Mouse (Mus musculus): ENCODE results near the gene Il2rb. TPM values are rescaled to one million over a fixed set of nuclear protein-coding genes. Genes with fewer than 3 reads are reported as not detected.

Gene Il2rb
- not detected for total RNA-seq (2021)
- long read RNA-seq, experiment 1 = 0 reads
- long read RNA-seq, experiment 2 = 0 reads

- intact Hi-C loops (cut with DNase I; ENCODE audit: low total_unique reads) = no loop called here
- no peak for DNase-seq
Measured at GRCm38 (mm10) chr15:78494968-78495406, at the start of gene Il2rb. TSS of gene Il2rb (minus strand) at chr15:78495271.

GRCm38 (mm10) chr15:78544561-78545001, 49.5 kb upstream of the Il2rb start, which contains the start of gene Sstr3:
TSS of gene Sstr3 (minus strand) at chr15:78544685.
- no peak for DNase-seq
- intact Hi-C loops (cut with DNase I; ENCODE audit: low total_unique reads) = no loop called here

GRCm38 (mm10) chr15:78544041-78544440, 49.0 kb upstream of the Il2rb start:
- no peak for DNase-seq
- intact Hi-C loops (cut with DNase I; ENCODE audit: low total_unique reads) = no loop called here

- intact Hi-C loops (cut with DNase I; ENCODE audit: low total_unique reads) = no loop called here
- DNase-seq = no peak
Measured at GRCm38 (mm10) chr15:78542767-78543303, 47.8 kb upstream of the Il2rb start.

- no peak for DNase-seq
- intact Hi-C loops (cut with DNase I; ENCODE audit: low total_unique reads) = no loop called here
Measured at GRCm38 (mm10) chr15:78542098-78542766, 47.2 kb upstream of the Il2rb start.

GRCm38 (mm10) chr15:78541606-78542005, 46.5 kb upstream of the Il2rb start:
- intact Hi-C loops (cut with DNase I; ENCODE audit: low total_unique reads) = no loop called here
- DNase-seq = no peak

- intact Hi-C loops (cut with DNase I; ENCODE audit: low total_unique reads) = no loop called here
- DNase-seq = no peak
Measured at GRCm38 (mm10) chr15:78541036-78541435, 46.0 kb upstream of the Il2rb start.

GRCm38 (mm10) chr15:78535723-78536421, 40.8 kb upstream of the Il2rb start:
- intact Hi-C loops (cut with DNase I; ENCODE audit: low total_unique reads) = loop anchor here (2.0 kb wide), 1 partner anchor 23 kb away; no protein-coding TSS in a partner anchor
- DNase-seq = no peak

- no peak for DNase-seq
- intact Hi-C loops (cut with DNase I; ENCODE audit: low total_unique reads) = loop anchor here (5.0 kb wide), 1 partner anchor 86 kb away; no protein-coding TSS in a partner anchor
Measured at GRCm38 (mm10) chr15:78533346-78533835, 38.3 kb upstream of the Il2rb start.

- intact Hi-C loops (cut with DNase I; ENCODE audit: low total_unique reads) = loop anchor here (5.0 kb wide), 1 partner anchor 85 kb away; no protein-coding TSS in a partner anchor
- DNase-seq = no peak
Measured at GRCm38 (mm10) chr15:78532566-78533345, 37.7 kb upstream of the Il2rb start.

- intact Hi-C loops (cut with DNase I; ENCODE audit: low total_unique reads) = loop anchor here (5.0 kb wide), 1 partner anchor 85 kb away; no protein-coding TSS in a partner anchor
- peak; percentile 96 for DNase-seq
Measured at GRCm38 (mm10) chr15:78531901-78532469, 36.9 kb upstream of the Il2rb start.

GRCm38 (mm10) chr15:78531451-78531720, 36.3 kb upstream of the Il2rb start:
- DNase-seq = no peak
- intact Hi-C loops (cut with DNase I; ENCODE audit: low total_unique reads) = loop anchor here (5.0 kb wide), 1 partner anchor 84 kb away; no protein-coding TSS in a partner anchor

- peak; percentile 78 for DNase-seq
- intact Hi-C loops (cut with DNase I; ENCODE audit: low total_unique reads) = loop anchor here (5.0 kb wide), 1 partner anchor 84 kb away; no protein-coding TSS in a partner anchor
Measured at GRCm38 (mm10) chr15:78530671-78531450, 35.8 kb upstream of the Il2rb start, which contains the start of gene C1qtnf6. TSS of gene C1qtnf6 (minus strand) at chr15:78531416.

- intact Hi-C loops (cut with DNase I; ENCODE audit: low total_unique reads) = loop anchor here (5.0 kb wide), 1 partner anchor 83 kb away; no protein-coding TSS in a partner anchor
- no peak for DNase-seq
Measured at GRCm38 (mm10) chr15:78530141-78530540, 35.1 kb upstream of the Il2rb start.

GRCm38 (mm10) chr15:78529428-78529990, 34.4 kb upstream of the Il2rb start:
- DNase-seq = peak; percentile 78
- intact Hi-C loops (cut with DNase I; ENCODE audit: low total_unique reads) = no loop called here

GRCm38 (mm10) chr15:78528726-78529411, 33.8 kb upstream of the Il2rb start:
- DNase-seq = no peak
- intact Hi-C loops (cut with DNase I; ENCODE audit: low total_unique reads) = no loop called here

GRCm38 (mm10) chr15:78527973-78528372, 32.9 kb upstream of the Il2rb start:
- no peak for DNase-seq
- intact Hi-C loops (cut with DNase I; ENCODE audit: low total_unique reads) = no loop called here

Data from gastrocnemius, postnatal 14 days (tissue).